Mouse (Mus musculus) MEL (cell line): ENCODE data around the gene Gm49342. TPM values are rescaled to one million over a fixed set of nuclear protein-coding genes. Genes with fewer than 3 reads are reported as not detected.
A peak's percentile ranks its signal among the peaks of the same experiment; 100 is the strongest.

Experiments used
- DNase-seq: peaks from one replicate; pipeline ENCODE4 v3.0.0; 2011; ENCODE audit warnings: low read depth, low spot score
- H3K27ac ChIP-seq: 2 replicates; pipeline ENCODE4 v1.5.1; 2012; ENCODE audit warnings: low read depth, mild to moderate bottlenecking, control low read depth, low read length, moderate library complexity; ENCODE audit not compliant: control insufficient read depth
- H3K27me3 ChIP-seq, 2 experiments: fragments of 150-350 bp in 1 of 2; sonication (generic) in 1 of 2; 2 replicates each; pipeline ENCODE4 v1.6.1; 2012; ENCODE audit warnings: low read length in 2 of 2, mild to moderate bottlenecking in 2 of 2, improper control_type of control experiment in 1 of 2, moderate library complexity in 1 of 2; ENCODE audit not compliant: insufficient read depth in 2 of 2, control insufficient read depth in 1 of 2
- H3K36me3 ChIP-seq, 2 experiments: 2 replicates each; pipeline ENCODE4 v1.6.1; 2012 to 2014; ENCODE audit warnings: low read length in 2 of 2, improper control_type of control experiment in 1 of 2, inconsistent platforms in 1 of 2, mild to moderate bottlenecking in 1 of 2; ENCODE audit not compliant: insufficient read depth in 2 of 2, control insufficient read depth in 1 of 2
- H3K4me1 ChIP-seq, 2 experiments: fragments of 150-350 bp in 1 of 2; sonication (generic) in 1 of 2; 2 replicates each; pipeline ENCODE4 v1.6.1; 2012; ENCODE audit warnings: low read length in 2 of 2, improper control_type of control experiment in 1 of 2, mild to moderate bottlenecking in 1 of 2; ENCODE audit not compliant: insufficient read depth in 2 of 2, control insufficient read depth in 1 of 2
- H3K4me3 ChIP-seq, 2 experiments: fragments of 150-350 bp in 1 of 2; sonication (generic) in 1 of 2; 2 replicates each; pipeline ENCODE4 v1.5.1; 2012; ENCODE audit warnings: low read depth in 2 of 2, low read length in 2 of 2, mild to moderate bottlenecking in 2 of 2, moderate library complexity in 2 of 2, control low read depth in 1 of 2, improper control_type of control experiment in 1 of 2; ENCODE audit not compliant: control insufficient read depth in 1 of 2, insufficient read depth in 1 of 2
- H3K79me2 ChIP-seq: 2 replicates; pipeline ENCODE4 v1.6.1; 2012; ENCODE audit warnings: mild to moderate bottlenecking, low read length, moderate library complexity; ENCODE audit not compliant: control insufficient read depth, poor library complexity, insufficient read depth
- H3K9ac ChIP-seq: 2 replicates; pipeline ENCODE4 v1.6.1; 2012; ENCODE audit warnings: low read depth, mild to moderate bottlenecking, control low read depth, low read length, moderate library complexity; ENCODE audit not compliant: control insufficient read depth, poor library complexity, severe bottlenecking
- H3K9me3 ChIP-seq: fragments of 150-350 bp; sonication (generic); replicated peaks from 2 replicates; pipeline ENCODE4 v1.6.1; 2012; ENCODE audit warnings: mild to moderate bottlenecking, low read length, improper control_type of control experiment, moderate library complexity; ENCODE audit not compliant: insufficient read depth
- ELF1 ChIP-seq: IDR thresholded peaks from 2 replicates; pipeline ENCODE4 v1.6.1; 2014; ENCODE audit warnings: low read depth, mild to moderate bottlenecking, inconsistent platforms, low read length, improper control_type of control experiment, moderate library complexity
- EP300 ChIP-seq, 2 experiments: IDR thresholded peaks; 2 replicates each; pipeline ENCODE4 v1.6.1; 2011; ENCODE audit warnings: improper control_type of control experiment in 2 of 2, low read length in 2 of 2, low read depth in 1 of 2, mild to moderate bottlenecking in 1 of 2
- ETS1 ChIP-seq: IDR thresholded peaks from 2 replicates; pipeline ENCODE4 v1.6.1; 2012; ENCODE audit warnings: low read depth, mild to moderate bottlenecking, inconsistent platforms, low read length, improper control_type of control experiment, moderate library complexity
- KAT2A ChIP-seq: conservative IDR thresholded peaks from 2 replicates; pipeline ENCODE4 v1.6.1; 2012; ENCODE audit warnings: low read depth, low read length, improper control_type of control experiment, inconsistent platforms
- MAFK ChIP-seq: IDR thresholded peaks from 2 replicates; pipeline ENCODE4 v1.6.1; 2011; ENCODE audit warnings: low read depth, mild to moderate bottlenecking, low read length, improper control_type of control experiment, borderline replicate concordance
- MAX ChIP-seq: IDR thresholded peaks from 2 replicates; pipeline ENCODE4 v1.6.1; 2011; ENCODE audit warnings: low read length, improper control_type of control experiment
- MYB ChIP-seq: IDR thresholded peaks from 2 replicates; pipeline ENCODE4 v1.6.1; 2011; ENCODE audit warnings: mild to moderate bottlenecking, low read depth, low read length, improper control_type of control experiment
- SMC3 ChIP-seq: IDR thresholded peaks from 2 replicates; pipeline ENCODE4 v1.6.1; 2011; ENCODE audit warnings: low read depth, low read length, improper control_type of control experiment
- TBP ChIP-seq: IDR thresholded peaks from 2 replicates; pipeline ENCODE4 v1.8.0; 2011; ENCODE audit warnings: low read depth, low read length, improper control_type of control experiment
- UBTF ChIP-seq: IDR thresholded peaks from 2 replicates; pipeline ENCODE4 v1.6.1; 2012; ENCODE audit warnings: low read depth, mild to moderate bottlenecking, inconsistent platforms, low read length, improper control_type of control experiment, moderate library complexity, borderline replicate concordance; ENCODE audit not compliant: insufficient read depth
- USF1 ChIP-seq: IDR thresholded peaks from 2 replicates; pipeline ENCODE4 v1.6.1; 2014; ENCODE audit warnings: low read depth, mild to moderate bottlenecking, inconsistent platforms, low read length, improper control_type of control experiment, moderate library complexity
- ZC3H11A ChIP-seq: IDR thresholded peaks from 2 replicates; pipeline ENCODE4 v1.6.1; 2012; ENCODE audit warnings: low read depth, mild to moderate bottlenecking, inconsistent platforms, low read length, improper control_type of control experiment
- ZNF384 ChIP-seq: IDR thresholded peaks from 2 replicates; pipeline ENCODE4 v1.6.1; 2012; ENCODE audit warnings: low read depth, mild to moderate bottlenecking, inconsistent platforms, low read length, improper control_type of control experiment
- polyA plus RNA-seq, 2 experiments: library from polyadenylated mRNA; stranded (reverse) in 1 of 2; unstranded in 1 of 2; fragments of >175 nt in 1 of 2; fragments of >200 nt in 1 of 2; gene quantifications; 2 replicates each; pipeline versions ENCODE4 v1.2.1 to v1.2.4; 2012; ENCODE audit warnings: low replicate concordance in 2 of 2, low read depth in 1 of 2; ENCODE audit not compliant: insufficient read length in 2 of 2, insufficient read depth in 1 of 2, missing spikeins in 1 of 2
- total RNA-seq: library from RNA; depleted of rRNA; stranded (reverse); fragments of 300-350 nt; gene quantifications from 2 replicates; pipeline ENCODE4 v1.2.3, GENCODE M21; 2012

Gm49342 gene
- total and polyA plus RNA-seq, 3 experiments, result 14.5 to 45.2 TPM; not detected in 1

DNA sequence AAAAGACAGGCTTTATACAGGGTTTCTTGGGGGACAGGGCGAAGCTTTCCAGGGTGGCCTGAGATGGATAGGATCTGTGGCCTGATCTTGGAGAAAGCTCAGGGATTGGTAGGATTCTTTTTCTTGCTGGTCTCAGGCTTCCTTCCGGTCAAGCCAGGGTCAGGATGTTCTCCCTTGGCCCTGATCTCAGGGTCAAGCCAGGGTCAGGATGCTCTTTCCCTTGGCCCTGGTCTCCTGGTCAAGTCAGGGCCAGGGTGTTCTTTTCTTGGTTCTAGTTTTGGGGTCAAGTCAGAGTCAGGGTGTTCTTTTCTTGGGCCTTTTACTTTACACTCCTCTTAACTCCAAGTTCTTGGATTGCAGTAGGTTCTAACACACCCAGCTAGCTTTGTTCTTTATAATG is 43.4 kb downstream of the Gm49342 start:
- H3K9me3 ChIP-seq, result no peaks in the 10 kb centered on the region
- H3K79me2 ChIP-seq, result no peaks in the 10 kb centered on the region
- no peak overlapping the region for H3K27ac ChIP-seq
- no peak for DNase-seq
- H3K9ac ChIP-seq, result no peak overlapping the region
- H3K27me3 ChIP-seq, result peaks cover 0 to 1% of the 10 kb centered on the region in 2 experiments; a peak in 1 of 4 replicates
- no peaks in the 10 kb centered on the region for H3K4me1 ChIP-seq
- TF ChIP-seq MAX, result no peak
- TF ChIP-seq ELF1, result no peak
- no peak for TF ChIP-seq ZNF384
- TF ChIP-seq MAFK, result no peak
- no peak for TF ChIP-seq ZC3H11A
- no peak for TF ChIP-seq SMC3
- no peak for TF ChIP-seq USF1
- peaks cover 0 to 6% of the 10 kb centered on the region in 2 experiments; a peak in 2 of 4 replicates for H3K36me3 ChIP-seq
- H3K4me3 ChIP-seq, result no peak overlapping the region

DNA sequence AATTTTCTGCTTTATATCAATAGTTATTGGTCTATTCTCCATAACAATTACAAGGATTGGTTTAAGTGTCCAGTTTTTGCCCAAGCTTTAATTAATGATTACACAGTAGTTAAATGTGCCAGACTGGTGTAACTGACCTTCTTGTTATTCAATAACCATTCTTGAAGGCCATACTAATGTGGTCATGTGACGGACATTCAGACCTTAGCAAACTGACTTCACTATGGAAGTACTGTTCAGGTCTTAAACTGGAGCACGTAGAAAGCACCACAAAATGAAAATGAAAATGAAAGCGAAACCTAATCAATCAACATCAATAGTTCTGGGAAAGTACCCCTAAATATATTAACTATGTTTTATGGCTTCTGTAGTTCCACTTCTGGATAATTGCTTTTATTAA is 46.7 kb downstream of the Gm49342 start:
- TF ChIP-seq ETS1 (0 out of 2 replicates have a peak, but pooled peaks have one; percentile 6), UBTF (no peak), USF1 (peak; percentile 56)
- H3K79me2 ChIP-seq, result no peaks in the 10 kb centered on the region
- H3K4me1 ChIP-seq, result no peaks in the 10 kb centered on the region
- H3K9me3 ChIP-seq, result no peaks in the 10 kb centered on the region
- H3K9ac ChIP-seq, result no peak overlapping the region
- H3K27me3 ChIP-seq, result no peaks in the 10 kb centered on the region
- peaks cover 0 to 6% of the 10 kb centered on the region in 2 experiments; a peak in 2 of 4 replicates for H3K36me3 ChIP-seq
- no peak for DNase-seq
- no peak overlapping the region for H3K27ac ChIP-seq
- H3K4me3 ChIP-seq, result peak overlapping the region in 1 of 2 experiments; percentile 43; a peak in 2 of 4 replicates

DNA sequence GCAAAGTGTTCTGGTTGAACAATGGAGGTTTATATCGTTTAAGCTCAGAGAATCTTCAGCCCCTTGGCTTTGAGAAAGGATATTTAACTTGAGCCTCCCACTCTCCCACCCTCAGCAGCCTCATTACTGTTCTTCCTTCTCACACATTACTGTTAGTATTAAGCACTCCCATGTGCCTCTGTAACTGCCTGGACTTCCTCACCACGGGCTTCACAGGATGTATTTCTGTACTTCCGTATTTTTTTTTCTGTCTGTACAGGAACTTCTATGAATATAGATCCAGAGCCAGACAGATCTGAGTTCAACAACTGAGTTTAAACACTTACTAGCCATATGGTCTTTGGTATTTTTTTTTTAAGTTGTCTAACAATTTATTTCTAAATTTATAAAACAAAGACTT is 52.8 kb downstream of the Gm49342 start:
- Histone ChIP-seq H3K9me3 (no peaks in the 10 kb centered on the region), H3K36me3 (no peaks in the 10 kb centered on the region; a peak in 1 of 4 replicates), H3K4me1 (peaks cover 0 to 9% of the 10 kb centered on the region in 2 experiments; a peak in 2 of 4 replicates), H3K4me3 (no peak overlapping the region), H3K79me2 (no peaks in the 10 kb centered on the region), H3K27ac (no peak overlapping the region), H3K9ac (no peak overlapping the region), H3K27me3 (0 out of 4 replicates have a peak, but pooled peaks cover 0 to 2% of the 10 kb centered on the region in 2 experiments)
- no peak for DNase-seq
- TF ChIP-seq KAT2A (no peak), TBP (no peak), MYB (no peak), EP300 (IDR thresholded peaks at IDR 0.05; ENCODE audit: low read depth in 1 of 2, low read length in 2 of 2) (no peak)
